20 mouse cellular contexts compared by ENCODE assay signal in the genomic region with DNA sequence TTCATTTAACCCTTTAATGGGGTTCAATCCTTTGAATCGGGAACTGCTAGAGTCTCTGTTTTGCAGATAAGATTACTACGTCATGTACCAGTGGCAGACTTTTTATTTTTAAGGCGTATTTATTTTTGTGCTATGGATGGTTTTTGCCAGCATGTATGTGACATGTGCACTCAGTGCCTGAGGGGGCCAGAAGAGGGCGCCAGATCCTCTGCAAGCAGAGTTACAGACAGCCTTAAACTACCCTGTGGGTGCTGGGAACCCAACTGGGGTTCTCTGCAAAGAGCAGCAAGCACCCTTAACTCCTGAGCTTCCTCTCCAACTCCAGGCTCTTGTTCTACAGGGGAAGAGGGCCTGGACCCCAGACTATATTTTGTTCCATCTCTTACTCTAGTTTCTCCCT. TPM values are rescaled to one million over a fixed set of nuclear protein-coding genes. Genes with fewer than 3 reads are reported as not detected.
DNase-seq lines count a peak whose midpoint lies in the region; ATAC-seq and TF ChIP-seq lines count a peak whose summit lies in the region.
"Had no signal": no experiment of that assay in that cellular context is flagged by ENCODE, and none has a peak within 500 bp of the region (broad histone marks: within the 10 kb centered on the region; RNA-seq: fewer than 3 reads in every experiment).

No protein-coding gene starts in this region.

- H3K4me3 ChIP-seq in kidney, postnatal 0 days (replicated peaks; ENCODE audit: low read depth, low read length) = no peak overlapping the region
- no peak overlapping the region for H3K4me3 ChIP-seq in embryonic facial prominence, embryonic 10.5 days
- H3K4me3 ChIP-seq: forebrain, embryonic 15.5 days; limb, embryonic 13.5 days; midbrain, embryonic 15.5 days; myocyte; stomach, embryonic 15.5 days had no signal

- WGBS in kidney, postnatal 0 days = 89% methylated on average over 4 of the region's 4 CpGs
- 87% methylated on average over 4 of the region's 4 CpGs for WGBS in embryonic facial prominence, embryonic 10.5 days

- TF ChIP-seq CTCF in kidney, postnatal 0 days (IDR thresholded peaks at IDR 0.05; ENCODE audit: low read depth) = peak; percentile 29; the same call in 1 of the 2 replicates

- H3K4me1 ChIP-seq in kidney, postnatal 0 days (replicated peaks; ENCODE audit: insufficient read depth, low read length) = no peaks in the 10 kb centered on the region
- peaks cover 15% of the 10 kb centered on the region for H3K4me1 ChIP-seq in embryonic facial prominence, embryonic 10.5 days
- H3K4me1 ChIP-seq: forebrain, embryonic 15.5 days; limb, embryonic 13.5 days; midbrain, embryonic 15.5 days; stomach, embryonic 15.5 days had no signal

- no peak overlapping the region for H3K27ac ChIP-seq in kidney, postnatal 0 days
- H3K27ac ChIP-seq in embryonic facial prominence, embryonic 10.5 days (replicated peaks) = no peak overlapping the region
- H3K27ac ChIP-seq: forebrain, embryonic 15.5 days; limb, embryonic 13.5 days; midbrain, embryonic 15.5 days; stomach, embryonic 15.5 days had no signal

- H3K9me3 ChIP-seq in kidney, postnatal 0 days (replicated peaks; ENCODE audit: low read length) = no peaks in the 10 kb centered on the region
- no peaks in the 10 kb centered on the region for H3K9me3 ChIP-seq in embryonic facial prominence, embryonic 10.5 days
- H3K9me3 ChIP-seq: forebrain, embryonic 15.5 days; limb, embryonic 13.5 days; midbrain, embryonic 15.5 days; stomach, embryonic 15.5 days had no signal

- ATAC-seq in kidney, postnatal 0 days (replicated peaks; ENCODE audit: low FRiP score, low read depth) = no peak
- ATAC-seq: forebrain, embryonic 15.5 days; midbrain, embryonic 15.5 days had no signal

- no peak overlapping the region for H3K4me2 ChIP-seq in kidney, postnatal 0 days (ENCODE audit: low read length)
- H3K4me2 ChIP-seq: forebrain, embryonic 15.5 days; limb, embryonic 13.5 days; midbrain, embryonic 15.5 days; stomach, embryonic 15.5 days had no signal

- H3K9ac ChIP-seq in kidney, postnatal 0 days (ENCODE audit: low read depth, low read length) = no peak overlapping the region
- H3K9ac ChIP-seq: forebrain, embryonic 15.5 days; limb, embryonic 13.5 days; midbrain, embryonic 15.5 days; stomach, embryonic 15.5 days had no signal

- H3K27me3 ChIP-seq in kidney, postnatal 0 days (ENCODE audit: insufficient read depth, low read length) = no peaks in the 10 kb centered on the region
- no peaks in the 10 kb centered on the region for H3K27me3 ChIP-seq in embryonic facial prominence, embryonic 10.5 days (replicated peaks; ENCODE audit: low read depth, poor library complexity, severe bottlenecking)
- H3K27me3 ChIP-seq: forebrain, embryonic 15.5 days; midbrain, embryonic 15.5 days; stomach, embryonic 15.5 days had no signal

- no peaks in the 10 kb centered on the region for H3K36me3 ChIP-seq in kidney, postnatal 0 days (ENCODE audit: insufficient read depth, low read length)
- no peaks in the 10 kb centered on the region for H3K36me3 ChIP-seq in embryonic facial prominence, embryonic 10.5 days (replicated peaks)
- H3K36me3 ChIP-seq: forebrain, embryonic 15.5 days; limb, embryonic 13.5 days; midbrain, embryonic 15.5 days; stomach, embryonic 15.5 days had no signal

- DNase-seq in kidney, postnatal 0 days (ENCODE audit: low spot score) = no peak
- no peak for DNase-seq in kidney, postnatal 25 days
- peak; percentile 14 for DNase-seq in thymus, postnatal 14 days
- DNase-seq in thymus, postnatal 25 days = no peak
- peak; percentile 34 for DNase-seq in R1 (ENCODE audit: low read depth, low spot score)
- no peak for DNase-seq in embryonic facial prominence, embryonic 10.5 days (ENCODE audit: low spot score)
- DNase-seq in adrenal gland, postnatal 25 days = no peak
- DNase-seq: adrenal gland, adult 8-10 months; cerebellum, postnatal 14 days; gastrocnemius, postnatal 25 days; kidney, adult 2 months; kidney, postnatal 14 days; spleen, adult 18-20 months had no signal

RNA-seq across cellular contexts. Expression of a gene that starts 23.2 kb away (rescaled TPM):
- 12.1 and 12.5 TPM in 2 replicates for polyA plus RNA-seq in kidney, postnatal 0 days (2015; fragmentation: Nextera tagmentation; extraction: Ambion mirVana)
- polyA plus RNA-seq in embryonic facial prominence, embryonic 10.5 days (2016; fragmentation: Nextera tagmentation; extraction: Ambion mirVana) = 22.3 and 22.8 TPM in 2 replicates
- total RNA-seq in adrenal gland, postnatal 25 days (2021) = 7.9 and 8.9 TPM in 2 replicates
- total RNA-seq: hematopoietic stem cell, adult 5-6 weeks; megakaryocyte-erythroid progenitor cell, adult 5-6 weeks had no signal

Comparison
In these comparisons a context has a peak if more than half of its experiments do, and no peak if none do; other contexts are left out.
1. DNase-seq: peak in thymus, postnatal 14 days (single experiment) and R1 (single experiment); none in kidney, postnatal 0 days (single experiment), kidney, postnatal 25 days (0 of 2), thymus, postnatal 25 days (single experiment), embryonic facial prominence, embryonic 10.5 days (single experiment) and adrenal gland, postnatal 25 days (single experiment).